ENCODE assay signal across 8 mouse cellular contexts in the genomic region with DNA sequence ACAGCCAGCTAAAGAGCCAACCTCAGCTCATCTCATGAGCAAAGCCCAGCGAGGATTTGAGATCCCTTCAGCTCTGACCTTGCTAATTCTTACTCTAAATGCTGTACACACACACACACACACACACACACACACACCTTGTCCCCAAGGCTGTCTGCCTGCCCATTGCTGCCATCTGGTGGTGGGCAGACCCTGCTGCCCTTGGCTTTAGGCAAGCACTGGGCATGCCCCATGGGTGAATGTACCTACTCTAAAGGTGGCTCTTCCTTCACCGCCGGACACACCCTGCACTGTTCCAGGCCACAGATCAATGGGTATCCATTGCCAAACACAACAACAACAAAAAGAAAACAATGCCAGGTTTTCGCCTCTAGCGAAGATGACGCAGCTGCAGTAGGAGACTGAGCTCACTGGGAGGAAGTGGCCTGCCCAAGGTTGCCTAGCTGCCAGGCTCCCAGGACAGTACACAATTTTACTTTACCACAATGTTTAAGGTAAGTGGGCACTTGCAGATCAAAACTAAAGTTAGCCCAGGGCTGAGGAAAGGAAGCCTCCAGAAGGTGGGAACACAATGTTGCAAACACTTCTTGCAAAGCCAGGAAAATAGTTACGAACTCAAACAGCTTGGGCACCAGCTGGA. TPM values are rescaled to one million over a fixed set of nuclear protein-coding genes. Genes with fewer than 3 reads are reported as not detected.
DNase-seq lines count a peak whose midpoint lies in the region; ATAC-seq and TF ChIP-seq lines count a peak whose summit lies in the region.

No protein-coding gene starts in this region.

- H3K4me1 ChIP-seq in cortical plate, adult 2 months (ENCODE audit: control insufficient read depth, insufficient read depth, low read length), result 0 out of 2 replicates have a peak, but pooled peaks cover 2% of the 10 kb centered on the region
- peaks cover 6% of the 10 kb centered on the region; the same call in 1 of the 2 replicates for H3K4me1 ChIP-seq in heart, postnatal 0 days (ENCODE audit: control insufficient read depth, insufficient read depth)
- 0 out of 2 replicates have a peak, but pooled peaks cover 3% of the 10 kb centered on the region for H3K4me1 ChIP-seq in lung, postnatal 0 days (ENCODE audit: insufficient read depth, low read depth, low read length)

- TF ChIP-seq CTCF in cortical plate, adult 2 months (IDR thresholded peaks at IDR 0.05; ENCODE audit: extremely low read depth, insufficient read depth, low read length), result peak; percentile 87
- TF ChIP-seq CTCF in heart, postnatal 0 days (IDR thresholded peaks at IDR 0.05; ENCODE audit: low read depth), result peak; percentile 97
- TF ChIP-seq CTCF in lung, postnatal 0 days (IDR thresholded peaks at IDR 0.05), result peak; percentile 97

- no peak for TF ChIP-seq EP300 in heart, postnatal 0 days (IDR thresholded peaks at IDR 0.05; ENCODE audit: low read depth)
- no peak for TF ChIP-seq EP300 in lung, postnatal 0 days (IDR thresholded peaks at IDR 0.05)

- H3K27me3 ChIP-seq in heart, postnatal 0 days (ENCODE audit: control insufficient read depth, insufficient read depth, low read length), result no peaks in the 10 kb centered on the region
- no peaks in the 10 kb centered on the region for H3K27me3 ChIP-seq in lung, postnatal 0 days (replicated peaks; ENCODE audit: insufficient read depth, low read length)

- no peak overlapping the region for H3K4me3 ChIP-seq in cortical plate, adult 2 months (ENCODE audit: insufficient read depth, low read length)
- no peak overlapping the region for H3K4me3 ChIP-seq in heart, postnatal 0 days (ENCODE audit: low read depth, low read length)
- no peak overlapping the region for H3K4me3 ChIP-seq in lung, postnatal 0 days (ENCODE audit: low read depth, low read length)

- no peak overlapping the region for H3K27ac ChIP-seq in cortical plate, adult 2 months (ENCODE audit: insufficient read depth, low read length)
- no peak overlapping the region for H3K27ac ChIP-seq in heart, postnatal 0 days (ENCODE audit: low read depth)
- H3K27ac ChIP-seq in lung, postnatal 0 days (ENCODE audit: low read length), result no peak overlapping the region

- H3K4me2 ChIP-seq in heart, postnatal 0 days (ENCODE audit: low read depth, low read length), result no peak overlapping the region
- H3K4me2 ChIP-seq in lung, postnatal 0 days (replicated peaks; ENCODE audit: low read depth, low read length), result no peak overlapping the region

- peak; percentile 90 for DNase-seq in 416B (ENCODE audit: low read depth)
- DNase-seq in heart, postnatal 0 days (ENCODE audit: low spot score), result peak; percentile 46
- DNase-seq in layer of hippocampus, adult 18-20 months (ENCODE audit: low spot score in 2 of 2), result peak; percentile 56 to 83
- peak; percentile 60 for DNase-seq in lung, postnatal 0 days (ENCODE audit: low spot score)
- peak; percentile 37 for DNase-seq in ovary, adult 18-20 months (ENCODE audit: low spot score)
- peak; percentile 66 for DNase-seq in thymus, postnatal 0 days (ENCODE audit: low spot score)

- H3K9me3 ChIP-seq in heart, postnatal 0 days (replicated peaks; ENCODE audit: control insufficient read depth, low read length), result no peaks in the 10 kb centered on the region
- no peaks in the 10 kb centered on the region for H3K9me3 ChIP-seq in lung, postnatal 0 days (ENCODE audit: low read length)

- no peaks in the 10 kb centered on the region for H3K36me3 ChIP-seq in heart, postnatal 0 days (replicated peaks; ENCODE audit: control insufficient read depth, insufficient read depth, low read length)
- H3K36me3 ChIP-seq in lung, postnatal 0 days (ENCODE audit: insufficient read depth, low read length), result no peaks in the 10 kb centered on the region

- no peak for TF ChIP-seq POLR2A in cortical plate, adult 2 months (IDR thresholded peaks at IDR 0.05; ENCODE audit: extremely low read depth, insufficient read depth, low read length)

- no peak overlapping the region for H3K9ac ChIP-seq in heart, postnatal 0 days (replicated peaks; ENCODE audit: low read depth, low read length)
- H3K9ac ChIP-seq in lung, postnatal 0 days (replicated peaks; ENCODE audit: low read depth), result no peak overlapping the region

- 80% methylated on average over 7 of the region's 7 CpGs for WGBS in heart, postnatal 0 days
- WGBS in lung, postnatal 0 days, result 72% methylated on average over 7 of the region's 7 CpGs

- ATAC-seq in activated CD4-positive, CD25-positive, alpha-beta regulatory T cell, adult 4 months, result peak; percentile 52
- ATAC-seq in heart, postnatal 0 days (ENCODE audit: insufficient read depth, low read depth), result peak; percentile 46
- 0 out of 2 replicates have a peak, but pooled peaks have one; percentile 58 for ATAC-seq in lung, postnatal 0 days

RNA-seq across cellular contexts. Expression of a gene that starts 33.1 kb away (rescaled TPM):
- 10 to 100 TPM; 17.9 to 18.3 TPM for polyA plus RNA-seq in activated CD4-positive, CD25-positive, alpha-beta regulatory T cell, adult 4 months (2017; shearing (Covaris generic))
- 44.9 and 46.8 TPM in 2 replicates for polyA plus RNA-seq in cortical plate, adult 2 months (2012; rRNA removed)
- 7.9 and 9.8 TPM in 2 replicates for total RNA-seq in heart, postnatal 0 days (2014; rRNA removed; ENCODE audit: low replicate concordance)
- polyA plus RNA-seq in heart, postnatal 0 days (2015; fragmentation: Nextera tagmentation; extraction: Ambion mirVana), result 7.5 and 7.7 TPM in 2 replicates
- 10 to 100 TPM; 47.9 to 50.8 TPM for total RNA-seq in layer of hippocampus, adult 18-20 months (2021)
- 7.2 and 8.3 TPM in 2 replicates for polyA plus RNA-seq in lung, postnatal 0 days (2015; fragmentation: Nextera tagmentation; extraction: Ambion mirVana)
- 11.0 and 11.1 TPM in 2 replicates for polyA plus RNA-seq in thymus, postnatal 0 days (2015; fragmentation: Nextera tagmentation; extraction: Ambion mirVana)

Comparison
In these comparisons a context has a peak if more than half of its experiments do, and no peak if none do; other contexts are left out.
1. DNase-seq: peak in every context shown above with its lines; median percentile 90 in 416B; 70 in layer of hippocampus, adult 18-20 months; 66 in thymus, postnatal 0 days; 60 in lung, postnatal 0 days; 46 in heart, postnatal 0 days; 37 in ovary, adult 18-20 months.